Mouse (Mus musculus) heart, embryonic 10.5 days (tissue): ENCODE measurements around the gene Gsg1l. TPM values are rescaled to one million over a fixed set of nuclear protein-coding genes. Genes with fewer than 3 reads are reported as not detected.

ENCODE experiments used
- DNase-seq: peaks from one replicate; pipeline ENCODE4 v3.0.0-alpha.2; 2017; ENCODE audit warnings: low spot score
- H3K27ac ChIP-seq: fragments of 300-500 bp; sonication (generic); 2 replicates; pipeline ENCODE4 v1.5.1; 2016; ENCODE audit warnings: mild to moderate bottlenecking
- H3K27me3 ChIP-seq: fragments of 300-500 bp; sonication (generic); 2 replicates; pipeline ENCODE4 v1.6.1; 2016; ENCODE audit warnings: mild to moderate bottlenecking; ENCODE audit not compliant: poor library complexity, insufficient read depth, severe bottlenecking
- H3K36me3 ChIP-seq: fragments of 300-500 bp; sonication (generic); 2 replicates; pipeline ENCODE4 v1.6.1; 2016; ENCODE audit warnings: mild to moderate bottlenecking, moderate library complexity
- H3K4me1 ChIP-seq: fragments of 300-500 bp; sonication (generic); 2 replicates; pipeline ENCODE4 v1.6.1; 2016; ENCODE audit warnings: mild to moderate bottlenecking
- H3K4me3 ChIP-seq: fragments of 300-500 bp; sonication (generic); 2 replicates; pipeline ENCODE4 v1.5.1; 2016; ENCODE audit warnings: mild to moderate bottlenecking, moderate library complexity
- H3K9me3 ChIP-seq: fragments of 300-500 bp; sonication (generic); 2 replicates; pipeline ENCODE4 v1.6.1; 2016; ENCODE audit warnings: mild to moderate bottlenecking, moderate library complexity
- WGBS: fragments of 180-500 bp; shearing (Covaris S2); methylation state at CpG from one replicate; pipeline ENCODE4 v1.1.7; 2016; 5-methylcytosine and 5-hydroxymethylcytosine counted together
- polyA plus RNA-seq: library from polyadenylated mRNA; unstranded; fragments of >200 nt; fragmentation: Nextera tagmentation; extraction: Ambion mirVana; gene quantifications from 2 replicates; pipeline ENCODE4 v1.2.1, GENCODE M21; 2016

The Gsg1l gene
- polyA plus RNA-seq, 1 experiment from 2014 or later, result 3.1 TPM

DNA sequence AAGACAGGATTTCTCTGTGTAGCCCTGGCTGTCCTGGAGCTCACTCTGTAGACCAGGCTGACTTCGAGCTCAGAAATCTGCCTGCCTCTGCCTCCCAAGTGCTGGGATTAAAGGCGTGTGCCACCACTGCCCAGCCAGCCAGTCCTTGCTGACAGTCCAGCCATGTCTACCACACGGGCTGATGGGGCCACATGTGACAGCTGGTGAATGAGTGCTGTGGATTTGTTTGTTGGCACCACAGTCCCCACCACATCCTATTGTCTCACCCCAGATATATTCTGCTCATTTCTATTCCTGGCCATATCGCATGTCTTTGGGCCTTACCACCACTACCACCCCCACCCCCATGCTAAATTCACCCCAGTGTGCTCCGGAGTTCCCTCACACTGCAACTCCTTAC lies 12.5 kb upstream of the Gsg1l start:
- no peaks in the 10 kb centered on the region for H3K27me3 ChIP-seq
- no peak overlapping the region for H3K27ac ChIP-seq
- DNase-seq, result no peak
- peaks cover 12% of the 10 kb centered on the region for H3K4me1 ChIP-seq
- peaks cover 35% of the 10 kb centered on the region for H3K36me3 ChIP-seq
- WGBS, result 87% methylated on average over 5 of the region's 5 CpGs
- no peaks in the 10 kb centered on the region for H3K9me3 ChIP-seq
- no peak overlapping the region for H3K4me3 ChIP-seq

DNA sequence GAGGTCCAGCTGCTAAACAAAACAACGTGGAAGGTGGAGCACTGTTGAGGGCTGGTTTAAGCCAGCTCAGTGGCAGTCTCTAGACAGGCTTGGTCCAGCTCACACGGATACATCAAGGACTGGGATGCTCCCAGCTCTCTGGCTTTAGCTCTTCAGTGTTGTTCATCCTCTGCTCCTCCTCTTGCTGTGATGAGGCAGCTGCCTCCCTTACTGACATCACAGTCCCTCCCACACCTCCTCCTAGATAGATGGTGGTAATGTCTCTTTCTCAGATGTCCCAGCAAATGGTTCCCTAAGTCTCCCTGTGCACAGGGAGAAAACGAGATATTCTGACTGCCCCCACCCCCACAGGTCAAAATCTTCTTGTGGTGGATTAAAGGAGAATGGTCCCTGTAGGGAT lies 11.0 kb upstream of the Gsg1l start:
- H3K27me3 ChIP-seq, result no peaks in the 10 kb centered on the region
- WGBS, result 34% methylated on average over 3 of the region's 3 CpGs
- no peak overlapping the region for H3K4me3 ChIP-seq
- peaks cover 21% of the 10 kb centered on the region for H3K36me3 ChIP-seq
- no peak for DNase-seq
- H3K27ac ChIP-seq, result no peak overlapping the region
- no peaks in the 10 kb centered on the region for H3K9me3 ChIP-seq
- H3K4me1 ChIP-seq, result peaks cover 12% of the 10 kb centered on the region

DNA sequence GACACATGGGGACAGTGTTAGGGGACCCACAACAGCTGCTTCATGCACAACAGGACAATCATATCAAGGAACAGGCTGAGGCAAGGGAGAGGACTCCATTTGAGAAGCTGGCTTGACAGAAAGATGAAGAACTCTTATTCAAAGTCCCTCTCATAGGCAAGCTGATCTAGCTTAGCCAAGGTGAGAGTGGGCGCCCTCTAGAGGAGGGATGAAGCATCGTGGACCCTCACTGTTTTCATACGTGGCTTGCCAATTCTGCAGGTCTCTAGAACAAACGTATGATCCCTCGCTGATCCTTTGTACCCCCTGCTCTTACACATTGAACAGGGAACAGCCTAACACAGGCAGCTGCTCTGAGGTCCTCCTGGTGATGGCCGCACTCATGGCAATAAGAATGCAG lies 7.6 kb upstream of the Gsg1l start:
- no peak overlapping the region for H3K4me3 ChIP-seq
- peaks cover 12% of the 10 kb centered on the region for H3K27me3 ChIP-seq
- WGBS, result 15% methylated on average over 6 of the region's 6 CpGs
- DNase-seq, result no peak
- H3K36me3 ChIP-seq, result no peaks in the 10 kb centered on the region
- peaks cover 20% of the 10 kb centered on the region for H3K4me1 ChIP-seq
- H3K27ac ChIP-seq, result no peak overlapping the region
- H3K9me3 ChIP-seq, result no peaks in the 10 kb centered on the region

DNA sequence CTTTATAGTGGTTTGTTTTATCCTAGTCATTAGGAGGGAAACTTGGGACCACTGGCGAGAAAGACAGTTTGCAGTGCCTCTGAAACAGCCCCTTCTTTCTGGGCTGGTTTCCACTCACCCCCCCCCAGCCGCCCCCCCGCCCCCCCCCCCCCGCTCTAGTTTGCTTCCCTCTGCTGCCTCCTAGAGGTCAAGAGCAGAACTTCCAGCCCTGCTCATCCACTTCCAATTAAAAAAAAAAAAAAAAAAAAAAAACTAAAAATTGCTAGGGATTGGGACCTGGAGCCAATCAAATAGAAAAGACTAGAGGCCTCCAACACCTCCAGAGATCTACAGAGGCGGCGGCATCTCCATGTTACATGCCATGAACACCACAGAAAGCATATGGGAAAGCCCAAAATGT lies 5.9 kb upstream of the Gsg1l start:
- H3K4me3 ChIP-seq, result no peak overlapping the region
- H3K27me3 ChIP-seq, result peaks cover 28% of the 10 kb centered on the region
- 17% methylated on average over 6 of the region's 6 CpGs for WGBS
- H3K36me3 ChIP-seq, result no peaks in the 10 kb centered on the region
- H3K9me3 ChIP-seq, result no peaks in the 10 kb centered on the region
- DNase-seq, result no peak
- H3K4me1 ChIP-seq, result peaks cover 30% of the 10 kb centered on the region
- H3K27ac ChIP-seq, result no peak overlapping the region

DNA sequence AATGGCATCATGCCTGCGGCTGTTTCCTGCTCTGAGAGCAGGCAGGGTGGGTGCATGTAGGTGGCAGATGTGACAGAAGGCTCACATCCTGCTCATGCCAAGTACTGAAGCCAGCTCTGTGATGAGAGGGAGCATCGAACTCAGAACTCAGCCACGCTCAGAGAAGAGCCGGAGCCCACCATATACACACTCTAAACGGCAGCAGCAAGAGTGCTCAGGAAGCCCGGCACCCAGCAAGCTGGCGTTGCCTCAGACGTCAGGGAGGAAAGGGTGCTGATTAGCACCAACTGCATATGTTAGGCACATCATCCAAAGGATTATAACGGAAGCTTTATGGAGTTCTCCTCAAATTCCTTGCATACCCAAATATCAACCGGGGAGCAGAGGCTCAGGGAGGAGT lies 5.4 kb upstream of the Gsg1l start:
- H3K4me1 ChIP-seq, result peaks cover 34% of the 10 kb centered on the region
- no peak for DNase-seq
- H3K27me3 ChIP-seq, result peaks cover 34% of the 10 kb centered on the region
- no peak overlapping the region for H3K4me3 ChIP-seq
- 67% methylated on average over 10 of the region's 10 CpGs for WGBS
- H3K27ac ChIP-seq, result no peak overlapping the region
- no peaks in the 10 kb centered on the region for H3K9me3 ChIP-seq
- H3K36me3 ChIP-seq, result no peaks in the 10 kb centered on the region

DNA sequence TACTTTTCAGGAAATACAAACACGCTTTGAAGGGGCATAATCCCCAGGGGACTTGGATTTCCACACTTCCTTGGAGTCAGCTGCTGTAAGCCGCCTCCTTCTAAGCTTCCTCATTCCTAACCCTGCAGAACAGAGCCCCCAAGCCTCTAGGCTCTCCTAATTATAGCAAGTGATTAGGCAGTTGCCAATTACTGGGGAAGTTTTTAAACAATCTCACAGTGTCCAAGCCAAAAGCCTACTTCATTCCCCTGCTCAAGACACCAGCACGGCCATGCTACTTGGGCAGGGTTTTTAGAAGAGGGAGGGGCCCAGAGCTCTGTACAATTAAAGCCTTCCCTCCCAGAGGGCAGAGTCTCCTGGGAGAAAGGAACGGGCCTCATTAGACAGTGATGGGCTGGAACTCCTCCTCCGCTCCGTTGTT lies 4.1 kb upstream of the Gsg1l start:
- WGBS, result 29% methylated on average over 6 of the region's 6 CpGs
- H3K27ac ChIP-seq, result no peak overlapping the region
- H3K4me1 ChIP-seq, result peaks cover 47% of the 10 kb centered on the region
- peaks cover 47% of the 10 kb centered on the region for H3K27me3 ChIP-seq
- H3K9me3 ChIP-seq, result no peaks in the 10 kb centered on the region
- no peaks in the 10 kb centered on the region for H3K36me3 ChIP-seq
- H3K4me3 ChIP-seq, result no peak overlapping the region
- DNase-seq, result no peak

DNA sequence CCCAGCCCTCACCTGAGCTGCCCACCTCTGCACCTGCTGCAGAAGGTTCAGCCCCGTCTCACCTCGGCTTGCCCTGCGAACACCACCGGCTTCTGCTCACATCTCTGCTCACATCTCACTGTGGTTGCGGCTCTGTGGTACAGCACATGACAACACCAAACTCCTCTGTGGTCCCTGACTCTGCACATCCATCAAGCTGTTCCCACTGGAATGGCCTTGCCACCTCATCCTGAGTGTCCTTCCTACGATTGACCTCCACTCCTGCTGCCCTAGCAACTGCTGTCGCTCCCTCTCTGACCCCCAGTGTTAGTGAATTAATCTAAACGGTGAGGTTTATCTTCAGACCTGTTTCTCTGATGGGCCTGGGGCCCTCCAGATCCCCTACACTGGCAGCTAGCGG lies 2.9 kb upstream of the Gsg1l start:
- WGBS, result 85% methylated on average over 9 of the region's 9 CpGs
- H3K27me3 ChIP-seq, result peaks cover 58% of the 10 kb centered on the region

DNA sequence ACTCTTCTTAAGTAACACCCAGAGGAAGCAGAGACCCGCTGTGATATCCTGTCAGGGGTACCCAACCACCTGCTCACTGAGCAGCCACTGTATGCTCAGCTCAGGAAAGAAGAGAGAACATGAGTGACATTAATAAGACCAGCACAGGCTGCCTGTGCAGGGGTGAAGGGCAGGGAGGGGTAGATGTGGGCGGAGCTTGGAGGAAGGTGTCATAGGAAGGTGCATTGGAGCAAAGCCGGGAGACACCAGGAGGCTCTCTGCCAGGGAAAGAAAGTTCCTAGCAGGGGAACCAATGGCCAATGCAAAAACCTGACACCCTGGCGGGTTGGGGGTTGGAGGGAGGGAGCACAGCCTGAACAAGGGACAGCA lies 1.8 kb upstream of the Gsg1l start:
- no peak overlapping the region for H3K4me3 ChIP-seq
- H3K27ac ChIP-seq, result no peak overlapping the region
- H3K4me1 ChIP-seq, result peaks cover 55% of the 10 kb centered on the region
- H3K9me3 ChIP-seq, result no peaks in the 10 kb centered on the region
- H3K27me3 ChIP-seq, result peaks cover 70% of the 10 kb centered on the region
- no peaks in the 10 kb centered on the region for H3K36me3 ChIP-seq
- 14% methylated on average over 4 of the region's 4 CpGs for WGBS
- DNase-seq, result no peak

More for the DNA sequence above, 2.9 kb upstream of the Gsg1l start:
- Histone ChIP-seq H3K4me3 (no peak overlapping the region), H3K4me1 (peaks cover 55% of the 10 kb centered on the region), H3K36me3 (no peaks in the 10 kb centered on the region), H3K27ac (no peak overlapping the region), H3K9me3 (no peaks in the 10 kb centered on the region)
- no peak for DNase-seq

DNA sequence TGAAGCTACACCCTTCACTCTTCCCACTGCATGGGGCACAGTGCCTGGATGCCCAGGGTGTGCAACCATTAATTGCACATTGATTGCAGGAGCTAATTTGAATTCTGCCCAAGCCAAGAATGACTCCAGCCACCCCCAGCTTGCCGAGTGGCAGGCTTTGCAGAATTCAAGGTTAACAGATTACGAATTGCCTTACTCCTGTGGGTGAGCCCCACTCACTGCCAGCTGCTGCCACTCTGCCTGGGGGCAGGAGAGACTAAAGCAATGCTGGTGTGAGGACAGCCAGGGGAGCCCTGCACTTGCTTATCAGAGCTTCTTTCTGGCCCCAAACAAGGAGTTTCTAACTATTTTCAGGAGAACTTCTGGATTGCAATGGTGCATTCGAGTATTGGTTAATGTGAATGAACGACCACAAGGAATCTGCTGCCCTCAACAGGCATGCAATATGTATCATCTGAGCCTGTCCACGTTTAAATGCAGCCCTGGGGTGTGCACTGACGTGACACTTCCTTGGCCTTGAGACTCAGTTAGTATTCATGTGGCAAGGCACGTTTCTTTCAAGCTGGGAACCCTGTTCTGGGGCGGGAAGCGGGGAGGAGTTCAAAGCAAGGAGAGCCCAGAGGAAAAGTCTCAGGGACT lies 1.2 kb upstream of the Gsg1l start:
- no peaks in the 10 kb centered on the region for H3K36me3 ChIP-seq
- DNase-seq, result no peak
- peaks cover 75% of the 10 kb centered on the region for H3K27me3 ChIP-seq
- peaks cover 55% of the 10 kb centered on the region for H3K4me1 ChIP-seq
- 25% methylated on average over 9 of the region's 9 CpGs for WGBS
- no peaks in the 10 kb centered on the region for H3K9me3 ChIP-seq
- no peak overlapping the region for H3K4me3 ChIP-seq
- no peak overlapping the region for H3K27ac ChIP-seq

DNA sequence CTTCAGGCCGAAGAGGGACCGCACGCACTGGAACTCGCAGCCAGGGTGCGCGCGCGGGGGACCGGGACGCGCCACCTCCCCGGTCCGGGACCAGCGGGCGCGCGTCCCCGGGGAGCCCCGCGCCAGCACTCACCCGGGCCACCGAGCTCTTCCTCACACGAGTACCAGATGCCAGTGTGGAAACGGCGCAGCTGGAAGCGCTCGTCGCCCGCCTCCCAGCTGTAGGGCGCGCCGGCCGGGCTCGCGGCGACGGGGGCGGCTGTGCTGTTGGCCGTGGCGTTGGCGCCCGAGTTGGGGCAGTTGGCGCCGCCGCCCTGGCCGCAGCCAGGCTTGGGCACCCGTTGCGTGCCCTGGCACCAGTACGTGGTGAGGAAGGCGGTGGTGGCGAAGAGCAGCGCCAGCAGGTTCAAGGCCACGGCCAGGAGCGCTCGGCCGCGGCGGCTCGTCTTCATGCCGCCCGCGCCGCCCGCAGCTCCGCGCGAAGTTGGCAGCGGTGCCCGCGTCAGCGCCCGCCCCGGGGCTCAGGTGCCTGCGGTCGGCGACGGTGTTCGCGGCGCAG lies 405 bp downstream of the Gsg1l start:
- no peaks in the 10 kb centered on the region for H3K36me3 ChIP-seq
- H3K27ac ChIP-seq, result peak overlapping the region; percentile 86
- WGBS, result under 1% methylated on average over 76 of the region's 80 CpGs
- peaks cover 88% of the 10 kb centered on the region for H3K27me3 ChIP-seq
- DNase-seq, result no peak
- H3K4me3 ChIP-seq, result peak overlapping the region; percentile 80
- H3K4me1 ChIP-seq, result peaks cover 50% of the 10 kb centered on the region
- H3K9me3 ChIP-seq, result no peaks in the 10 kb centered on the region

DNA sequence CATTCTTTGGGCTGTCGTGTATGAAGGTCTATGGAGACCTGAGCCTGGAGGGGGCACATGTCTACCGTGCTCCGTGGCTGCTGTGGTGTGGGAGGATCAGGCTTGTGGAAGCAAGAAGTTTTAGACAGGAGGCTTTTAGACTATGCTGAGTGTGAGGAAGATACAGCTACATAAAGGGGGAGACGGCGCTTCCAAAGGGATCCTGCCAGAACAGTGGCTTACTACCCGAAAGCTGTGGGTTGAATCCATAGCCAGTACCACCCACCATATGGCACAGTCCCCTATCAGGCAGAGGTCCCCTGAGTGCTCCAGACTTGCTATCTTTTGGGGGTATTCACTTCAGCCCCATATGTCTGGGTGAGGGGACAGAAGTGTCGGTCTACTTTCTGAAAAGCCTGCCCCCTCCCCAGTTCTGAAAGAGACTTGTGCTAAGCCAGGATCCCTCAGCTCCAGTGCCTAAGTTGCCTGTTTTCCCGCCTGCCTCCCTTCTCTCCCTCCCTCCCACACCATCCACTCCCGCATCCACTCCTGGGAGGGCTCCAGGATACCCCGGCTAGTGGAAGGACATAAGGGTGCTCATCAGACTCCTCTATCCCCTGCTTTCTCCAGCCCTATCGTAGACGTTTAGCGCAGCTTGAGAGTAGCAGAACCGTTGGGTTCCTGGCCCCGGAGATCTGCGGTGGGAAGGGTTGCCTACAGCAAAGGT lies 1.1 kb downstream of the Gsg1l start:
- DNase-seq, result no peak
- Histone ChIP-seq H3K9me3 (no peaks in the 10 kb centered on the region), H3K4me3 (peak overlapping the region; percentile 80), H3K27me3 (peaks cover 88% of the 10 kb centered on the region), H3K4me1 (peaks cover 43% of the 10 kb centered on the region), H3K36me3 (no peaks in the 10 kb centered on the region), H3K27ac (peak overlapping the region; percentile 86)
- 14% methylated on average over 16 of the region's 16 CpGs for WGBS

DNA sequence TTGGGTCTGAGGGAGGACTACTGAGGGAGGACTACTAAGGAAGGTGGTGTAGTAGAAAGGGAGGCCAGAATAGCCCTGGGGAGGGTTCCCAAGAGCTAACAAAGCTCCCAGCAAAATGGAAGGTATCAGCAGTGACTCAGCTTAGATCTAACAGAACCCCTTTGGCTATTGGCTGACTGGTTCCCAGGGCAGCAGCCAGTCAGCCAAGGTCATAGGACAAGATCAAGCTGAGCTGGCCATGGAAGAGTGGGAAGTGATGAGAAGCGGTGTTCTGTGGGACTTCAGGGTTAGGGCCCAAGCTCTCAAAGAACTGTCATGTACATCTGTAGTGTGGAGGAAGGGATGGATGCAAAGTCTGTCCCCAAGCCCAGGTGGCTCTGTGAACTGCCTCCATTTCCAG lies 5.3 kb downstream of the Gsg1l start:
- no peaks in the 10 kb centered on the region for H3K36me3 ChIP-seq
- H3K9me3 ChIP-seq, result no peaks in the 10 kb centered on the region
- no peak for DNase-seq
- H3K4me1 ChIP-seq, result peaks cover 20% of the 10 kb centered on the region
- H3K4me3 ChIP-seq, result no peak overlapping the region
- 79% methylated on average over 1 of the region's 1 CpGs for WGBS
- H3K27me3 ChIP-seq, result peaks cover 54% of the 10 kb centered on the region
- no peak overlapping the region for H3K27ac ChIP-seq

DNA sequence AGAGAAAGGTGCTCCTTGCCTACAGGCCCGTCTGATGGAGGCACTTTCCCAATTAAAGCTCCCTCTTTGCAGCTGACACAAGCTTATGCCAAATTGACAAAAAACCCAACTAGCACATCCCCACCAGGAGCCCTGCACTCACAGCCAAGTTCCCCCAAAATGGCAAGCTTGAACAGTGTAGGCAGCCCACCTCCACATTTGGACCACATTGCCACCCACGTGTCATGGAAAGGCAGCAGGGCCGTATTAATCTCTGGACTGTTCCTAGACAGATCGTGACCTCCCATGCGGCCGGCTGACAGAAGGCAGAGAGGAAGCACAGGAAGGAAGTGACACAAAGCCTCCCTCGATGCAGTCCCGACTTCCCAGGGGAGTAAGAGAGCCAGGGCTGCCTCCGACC lies 7.2 kb downstream of the Gsg1l start:
- Histone ChIP-seq H3K9me3 (no peaks in the 10 kb centered on the region), H3K36me3 (no peaks in the 10 kb centered on the region; the same call in 1 of the 2 replicates), H3K4me3 (no peak overlapping the region), H3K4me1 (peaks cover 6% of the 10 kb centered on the region; the same call in 1 of the 2 replicates), H3K27ac (peak overlapping the region; percentile 44; the same call in 1 of the 2 replicates), H3K27me3 (peaks cover 35% of the 10 kb centered on the region)
- no peak for DNase-seq
- WGBS, result 54% methylated on average over 9 of the region's 9 CpGs
